Mouse (Mus musculus): ENCODE measurements around the gene Pop5.

Pop5 gene

DNA sequence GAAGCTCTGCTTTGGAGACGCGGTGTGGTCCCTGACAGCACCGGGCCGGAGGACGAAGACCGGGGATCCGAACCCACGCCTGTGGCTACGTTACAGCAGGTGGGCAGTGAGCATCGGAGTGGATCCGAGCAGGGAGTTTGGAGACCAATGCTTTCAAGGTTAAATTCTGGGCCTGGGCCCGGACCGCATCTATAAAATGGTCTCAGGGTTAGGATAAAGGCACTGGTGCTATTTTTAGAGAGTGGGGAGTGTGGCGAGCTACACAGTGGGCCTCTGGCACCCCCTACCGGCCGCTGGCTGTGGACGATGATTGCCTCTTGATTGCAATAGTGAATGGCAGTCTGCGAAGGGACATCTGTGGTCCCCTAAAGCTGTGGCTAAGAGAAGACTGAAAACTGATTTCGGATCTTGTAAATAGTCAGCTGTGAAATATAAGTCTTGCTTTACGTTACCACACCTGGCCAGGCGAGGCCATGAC lies at the start of gene Pop5:
TSS of gene Pop5 (plus strand) at position 51 of the 478 bp plus-strand sequence.
- peak; percentile 81 to 87 for DNase-seq (ENCODE audit: low spot score in 2 of 2)

DNA sequence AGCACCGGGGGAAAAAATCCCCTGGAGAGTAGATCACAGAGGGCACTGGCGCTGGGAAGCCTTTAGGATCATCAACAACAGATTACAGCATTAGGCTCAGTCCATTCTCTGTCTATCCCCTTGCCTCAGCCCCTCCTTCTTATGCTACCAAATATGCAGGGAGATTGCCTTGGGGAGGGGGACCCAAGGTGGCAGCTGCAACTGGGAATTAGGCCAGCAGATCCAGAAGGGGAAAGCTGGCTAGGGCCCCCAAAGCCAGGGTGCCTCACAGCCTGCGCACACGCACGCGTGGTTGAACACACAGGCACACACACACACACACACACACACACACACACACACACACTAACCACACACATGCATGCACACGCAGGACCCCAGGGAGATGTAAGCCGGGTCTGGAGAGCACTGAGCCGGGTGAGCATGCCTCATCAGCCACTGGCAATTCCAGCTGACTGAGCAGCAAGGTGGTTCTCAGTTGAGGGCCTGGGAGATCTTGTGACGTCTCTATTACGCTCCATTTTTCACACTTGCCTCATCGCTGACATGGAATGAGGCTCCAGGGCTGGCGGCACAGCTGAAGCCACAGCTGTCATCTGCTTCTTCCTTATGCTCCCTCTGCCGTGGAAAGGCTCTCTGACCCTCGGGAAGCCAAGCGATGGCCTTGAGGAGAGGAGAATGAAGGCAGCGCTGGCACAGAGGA lies 49.1 kb upstream of the Pop5 start:
- peak in 1 of 2 experiments; percentile 72 for DNase-seq (ENCODE audit: low spot score in 2 of 2)

GRCm38 (mm10) chr5:115187188-115188131 lies 48.2 kb upstream of the Pop5 start:
- peak; percentile 76 to 85 for DNase-seq (ENCODE audit: low spot score in 2 of 2)

- DNase-seq (ENCODE audit: low spot score in 2 of 2) = peak; percentile 40 to 62
Observed at GRCm38 (mm10) chr5:115188824-115189223, 46.8 kb upstream of the Pop5 start.

DNA sequence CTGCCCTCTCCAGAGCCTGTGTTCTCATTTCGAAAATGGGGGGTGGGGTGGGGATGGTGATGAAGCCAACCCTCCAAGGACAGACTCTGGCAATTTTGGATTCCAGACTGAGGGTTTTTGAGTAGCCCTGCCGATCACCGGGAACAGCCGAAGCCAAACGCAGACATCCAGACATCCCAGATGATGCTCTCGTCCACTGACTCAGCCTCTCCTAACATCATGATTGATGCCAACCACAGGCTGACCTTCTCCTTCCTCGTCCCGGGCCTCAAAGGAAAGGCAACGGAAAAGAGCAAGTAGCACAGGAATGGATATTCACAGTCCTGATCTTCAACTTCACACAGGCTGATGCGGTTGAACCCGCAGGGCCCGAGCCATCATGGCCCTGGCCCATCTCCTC lies 45.6 kb upstream of the Pop5 start:
- no peak for DNase-seq (ENCODE audit: low spot score in 2 of 2)

DNA sequence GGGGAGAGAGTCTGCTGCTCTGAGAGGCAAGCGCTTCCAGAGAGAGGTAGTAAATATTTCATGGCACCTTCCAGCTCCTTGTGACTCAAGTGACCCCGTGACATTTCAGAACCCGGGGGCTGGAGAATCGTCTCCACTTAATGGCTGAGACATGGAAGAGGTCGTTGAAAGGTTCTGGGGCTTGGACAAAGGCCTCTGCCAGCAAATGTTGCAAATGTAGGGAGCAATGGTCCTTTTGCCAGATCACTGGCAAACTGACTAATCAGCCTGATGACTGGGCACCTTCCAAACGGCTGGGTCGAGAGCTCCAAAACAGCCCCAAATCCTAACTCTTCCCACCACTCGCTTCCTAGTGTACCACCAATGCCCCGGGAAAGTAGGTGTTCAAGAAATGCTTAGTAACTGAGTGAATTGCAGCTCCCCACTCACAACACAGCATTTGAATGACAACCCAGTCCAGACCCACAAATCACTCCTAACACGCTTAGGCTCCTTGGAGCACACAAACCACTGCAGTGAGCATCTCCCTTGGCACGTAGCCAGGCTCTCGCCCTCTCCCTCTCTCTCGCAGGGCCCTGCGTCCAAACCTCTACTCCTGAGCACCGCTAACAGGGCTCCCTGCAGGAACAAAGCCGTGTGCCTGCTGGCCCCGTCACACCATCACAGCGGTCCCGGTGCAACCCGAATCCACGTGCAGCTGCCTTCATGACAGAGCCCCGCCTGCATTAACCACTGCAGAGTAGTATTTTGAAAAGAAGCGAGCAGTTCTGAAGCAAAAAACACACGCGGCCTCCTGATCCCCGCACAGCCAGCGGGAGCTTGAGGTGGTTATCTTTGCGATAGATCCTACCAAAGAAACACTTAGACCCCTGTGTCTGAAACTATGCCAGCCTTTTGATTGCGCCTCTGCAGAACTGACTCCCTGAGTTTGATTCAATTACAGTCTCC lies 43.5 kb upstream of the Pop5 start:
- no peak for DNase-seq (ENCODE audit: low spot score in 2 of 2)

DNA sequence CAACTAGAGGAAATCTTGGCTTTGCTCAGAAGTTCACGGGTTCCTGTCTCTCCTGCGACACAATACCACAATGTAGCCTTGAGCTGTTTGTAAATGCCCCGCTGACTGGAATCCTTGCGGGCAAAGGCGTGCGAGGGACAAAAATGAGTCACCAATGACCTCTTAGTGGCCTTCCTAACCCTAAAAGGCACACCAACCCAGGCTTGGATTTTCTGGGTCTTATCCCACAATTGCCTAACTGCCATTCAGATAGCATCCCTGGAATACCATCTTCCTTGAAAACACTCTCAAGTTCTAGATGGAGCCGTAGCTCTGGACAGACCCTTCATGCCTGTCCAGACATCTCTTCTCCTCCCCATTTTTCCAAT lies 42.8 kb upstream of the Pop5 start:
- no peak for DNase-seq (ENCODE audit: low spot score in 2 of 2)

DNA sequence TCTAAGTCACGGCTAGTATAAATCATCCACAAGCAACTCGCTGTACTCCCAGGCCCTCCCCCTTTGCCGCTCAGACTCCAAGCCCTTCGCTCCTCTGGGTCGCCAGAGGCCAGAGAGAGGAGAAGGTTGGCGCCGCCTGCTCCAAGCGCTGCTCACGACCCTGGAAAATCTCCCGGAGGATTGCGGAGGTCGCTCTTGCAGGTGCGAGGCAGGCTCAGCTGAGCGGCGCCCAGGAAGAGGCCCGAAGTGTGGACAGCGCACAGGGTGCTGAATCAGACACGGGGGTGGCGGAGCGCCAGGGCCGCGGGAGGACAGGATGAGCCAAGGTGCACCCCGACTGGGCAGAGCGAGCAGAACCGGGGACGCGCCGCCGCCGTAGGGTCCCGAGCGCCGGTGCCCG lies 42.4 kb upstream of the Pop5 start:
- DNase-seq (ENCODE audit: low spot score in 2 of 2) = peak; percentile 31 to 41

GRCm38 (mm10) chr5:115193669-115194625 lies 41.7 kb upstream of the Pop5 start, which contains the start of gene Cabp1:
Gene Cabp1 (minus strand): TSS chr5:115194381.
- peak in 1 of 2 experiments; percentile 49 for DNase-seq (ENCODE audit: low spot score in 2 of 2)

GRCm38 (mm10) chr5:115194626-115195221 lies 40.9 kb upstream of the Pop5 start:
- no peak for DNase-seq (ENCODE audit: low spot score in 2 of 2)

DNA sequence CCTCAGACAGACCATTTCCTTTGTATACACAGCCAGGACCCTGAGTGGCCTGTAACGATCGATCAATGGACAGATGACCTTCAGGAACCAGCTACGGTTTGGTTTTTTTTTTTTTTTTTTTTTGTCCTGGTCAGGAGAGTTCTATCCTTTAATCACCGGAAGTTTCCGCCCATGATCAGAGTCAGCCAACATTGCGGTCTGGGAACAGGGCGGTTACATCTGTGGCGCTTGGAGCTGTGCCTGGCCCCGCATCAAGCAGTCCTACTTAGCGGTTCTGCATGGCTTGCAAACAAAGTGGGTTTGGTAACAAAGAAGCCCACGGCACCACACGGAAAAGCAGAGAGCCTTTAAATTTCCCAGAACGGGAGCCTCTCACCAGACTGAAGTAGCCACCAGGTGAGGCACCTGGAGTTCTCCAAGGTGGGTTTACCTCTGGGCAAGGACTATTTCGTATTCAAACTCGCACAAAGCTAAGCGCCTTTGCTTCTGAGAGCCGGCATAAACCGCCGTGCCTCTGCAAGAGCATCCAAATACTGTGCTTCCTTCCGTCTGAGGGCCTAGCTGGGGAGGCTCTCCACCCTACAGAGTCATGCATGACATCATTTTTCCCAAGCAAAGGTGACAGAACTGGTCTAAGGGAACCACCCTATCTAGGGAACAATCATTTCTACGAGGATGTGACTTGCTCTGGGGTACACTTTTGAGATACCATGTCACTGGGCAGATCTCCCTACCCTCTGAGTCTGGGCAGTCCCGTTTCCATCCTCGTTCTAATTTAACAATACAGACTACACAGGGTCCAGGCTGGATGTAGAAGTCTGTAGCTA lies 31.7 kb upstream of the Pop5 start:
- no peak for DNase-seq (ENCODE audit: low spot score in 2 of 2)

DNA sequence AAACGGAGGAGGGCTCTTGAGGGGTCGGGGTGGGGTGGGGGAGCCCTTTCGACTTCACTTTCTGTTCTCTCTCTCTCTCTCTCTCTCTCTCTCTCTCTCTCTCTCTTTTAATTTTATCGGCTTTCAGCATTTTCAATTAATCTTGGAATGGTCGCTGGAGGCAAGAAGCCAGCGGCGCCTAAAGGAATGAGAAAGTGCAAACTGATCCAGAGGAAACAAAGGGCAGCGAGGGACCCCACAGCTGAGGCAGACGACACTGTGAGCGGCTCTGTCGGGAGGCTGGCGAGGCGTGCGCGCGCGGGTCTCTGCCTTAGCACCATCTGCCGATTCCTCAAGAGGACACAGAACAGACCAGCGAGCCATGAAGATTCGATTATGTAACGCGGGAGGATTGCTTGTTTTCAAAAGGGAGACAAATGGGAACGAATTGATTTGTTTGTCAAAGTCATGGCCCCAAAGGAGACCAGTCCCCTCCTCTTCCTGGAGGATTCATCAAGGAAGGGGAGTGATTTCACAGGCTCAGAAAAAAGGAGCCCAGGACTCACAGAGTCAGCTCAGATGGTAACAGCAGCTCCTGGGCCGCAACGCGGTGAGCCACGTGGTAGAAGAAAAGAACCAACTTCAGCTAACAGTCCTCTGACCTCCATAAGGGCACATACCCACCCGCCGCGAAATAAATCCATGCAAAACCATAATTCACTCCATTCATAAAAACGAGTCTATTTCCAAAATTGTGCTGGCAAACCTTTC lies 30.9 kb upstream of the Pop5 start:
- no peak for DNase-seq (ENCODE audit: low spot score in 2 of 2)

GRCm38 (mm10) chr5:115207244-115207643 lies 28.4 kb upstream of the Pop5 start:
- DNase-seq (ENCODE audit: low spot score in 2 of 2) = no peak

DNA sequence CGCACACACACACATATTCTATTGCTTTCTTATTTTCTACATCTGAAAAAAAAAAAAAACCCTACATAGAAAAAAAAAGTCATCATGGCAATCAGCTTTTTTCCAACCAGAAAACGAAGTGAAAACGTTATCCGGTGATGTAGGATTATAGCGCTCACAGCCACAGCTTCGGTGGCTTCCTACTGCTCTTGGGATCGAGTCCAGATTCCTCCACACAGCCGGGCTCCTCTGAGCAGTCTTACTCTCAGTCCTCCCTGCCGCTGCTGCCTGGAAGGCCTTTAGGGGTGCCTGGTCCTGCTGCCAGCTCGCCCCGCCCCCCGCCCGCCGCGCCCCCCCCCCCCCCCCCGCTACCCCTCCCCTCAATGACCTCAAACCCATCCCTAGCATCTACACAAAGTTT lies 27.7 kb upstream of the Pop5 start:
- no peak for DNase-seq (ENCODE audit: low spot score in 2 of 2)

DNA sequence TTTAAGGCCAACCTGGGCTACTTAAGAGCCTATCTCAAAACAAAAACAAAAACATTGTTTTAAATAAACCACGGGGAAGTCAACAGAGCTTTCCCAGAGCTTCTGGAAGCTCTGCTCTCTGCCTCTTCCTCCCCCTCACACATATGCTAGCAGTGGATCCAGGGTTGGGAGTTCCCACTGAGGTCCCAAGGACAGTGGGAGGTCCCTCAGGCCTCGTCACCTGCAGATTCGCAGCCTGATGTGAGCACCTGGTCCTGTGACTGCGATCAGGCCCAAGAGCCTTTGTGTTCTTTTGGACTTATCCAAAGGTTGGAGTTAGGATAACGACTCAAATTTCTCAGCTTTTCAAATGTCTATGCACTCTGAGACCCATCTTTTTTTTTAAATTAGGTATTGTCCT lies 27.0 kb upstream of the Pop5 start:
- no peak for DNase-seq (ENCODE audit: low spot score in 2 of 2)

GRCm38 (mm10) chr5:115210380-115210779 lies 25.3 kb upstream of the Pop5 start:
- DNase-seq (ENCODE audit: low spot score in 2 of 2) = peak; percentile 28 to 34

DNA sequence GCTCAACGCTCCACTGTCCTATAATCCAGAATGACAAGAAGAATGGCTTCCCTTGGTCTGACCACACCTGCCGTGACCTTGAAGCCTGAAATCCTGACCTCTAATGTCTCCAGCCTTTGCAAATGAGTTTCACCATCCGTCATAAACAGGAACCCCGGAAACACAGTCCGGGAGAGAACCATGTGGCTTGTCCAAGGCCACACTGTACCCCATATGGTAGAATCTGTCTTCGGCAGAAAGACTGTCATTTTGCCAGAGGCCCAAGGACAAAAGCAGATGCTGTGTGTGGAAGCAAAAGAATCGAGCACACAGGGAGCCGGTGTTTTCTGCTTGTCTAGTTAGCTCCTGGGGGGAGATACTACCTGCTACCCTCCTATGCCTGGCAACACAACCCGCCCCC lies 23.2 kb upstream of the Pop5 start:
- DNase-seq (ENCODE audit: low spot score in 2 of 2) = no peak

GRCm38 (mm10) chr5:115212861-115213260 lies 22.8 kb upstream of the Pop5 start:
- DNase-seq (ENCODE audit: low spot score in 2 of 2) = no peak
